Mouse (Mus musculus): ENCODE measurements around the gene Actr2. TPM values are rescaled to one million over a fixed set of nuclear protein-coding genes. Genes with fewer than 3 reads are reported as not detected.
"Not testable (repeated sequence)": the region's sequence is repeated elsewhere in the genome, so short reads cannot be mapped to it uniquely, and the experiment has no call there.

Gene Actr2
- polyA plus RNA-seq, 2 experiments, result 30.3 to 31.0 TPM

GRCm38 (mm10) chr11:20033541-20034160 lies 79.1 kb downstream of the Actr2 start:
- Histone ChIP-seq H3K4me2 (ENCODE audit: low read depth) (no peak overlapping the region), H3K36me3 (replicated peaks; ENCODE audit: control insufficient read depth, insufficient read depth, low read depth) (no peaks in the 10 kb centered on the region), H3K27me3 (ENCODE audit: control insufficient read depth, insufficient read depth, low read length) (no peaks in the 10 kb centered on the region), H3K4me1 (replicated peaks; ENCODE audit: control insufficient read depth in 2 of 2, insufficient read depth in 2 of 2, low read length in 1 of 2) (peaks cover 0 to 8% of the 10 kb centered on the region in 2 experiments; a peak in 3 of 4 replicates), H3K9me3 (ENCODE audit: control insufficient read depth, low read length) (no peaks in the 10 kb centered on the region), H3K9ac (replicated peaks) (no peak overlapping the region), H3K27ac (no peak overlapping the region), H3K4me3 (ENCODE audit: insufficient read depth in 1 of 2, low read depth in 2 of 2, low read length in 2 of 2) (no peak overlapping the region)
- no peak for ATAC-seq (ENCODE audit: insufficient read depth)
- TF ChIP-seq EP300 (IDR thresholded peaks at IDR 0.05; ENCODE audit: low read depth) (no peak), CTCF (IDR thresholded peaks at IDR 0.05; ENCODE audit: low read depth) (no peak)
- WGBS (ENCODE audit: insufficient replicate concordance), result 40% methylated on average over 6 of the region's 6 CpGs
- DNase-seq (ENCODE audit: low read depth in 3 of 3, low spot score in 3 of 3), result no peak

GRCm38 (mm10) chr11:20031536-20031935 lies 81.2 kb downstream of the Actr2 start:
- TF ChIP-seq EP300 (IDR thresholded peaks at IDR 0.05; ENCODE audit: low read depth) (no peak), CTCF (IDR thresholded peaks at IDR 0.05; ENCODE audit: low read depth) (peak; percentile 86)
- Histone ChIP-seq H3K4me3 (ENCODE audit: insufficient read depth in 1 of 2, low read depth in 2 of 2, low read length in 2 of 2) (no peak overlapping the region), H3K9me3 (ENCODE audit: control insufficient read depth, low read length) (no peaks in the 10 kb centered on the region), H3K4me2 (ENCODE audit: low read depth) (no peak overlapping the region), H3K27me3 (ENCODE audit: control insufficient read depth, insufficient read depth, low read length) (no peaks in the 10 kb centered on the region), H3K9ac (replicated peaks) (no peak overlapping the region), H3K36me3 (replicated peaks; ENCODE audit: control insufficient read depth, insufficient read depth, low read depth) (no peaks in the 10 kb centered on the region), H3K4me1 (replicated peaks; ENCODE audit: control insufficient read depth in 2 of 2, insufficient read depth in 2 of 2, low read length in 1 of 2) (peaks cover 0 to 10% of the 10 kb centered on the region in 2 experiments; a peak in 3 of 4 replicates), H3K27ac (no peak overlapping the region)
- DNase-seq (ENCODE audit: low read depth in 3 of 3, low spot score in 3 of 3), result peak; percentile 49 to 57 (median 49)
- no peak for ATAC-seq (ENCODE audit: insufficient read depth)
- 29% methylated on average over 8 of the region's 8 CpGs for WGBS (ENCODE audit: insufficient replicate concordance)

GRCm38 (mm10) chr11:20030973-20031372 lies 81.7 kb downstream of the Actr2 start:
- not testable (repeated sequence) for H3K9me3 ChIP-seq (ENCODE audit: control insufficient read depth, low read length); DNase-seq (ENCODE audit: low read depth in 3 of 3, low spot score in 3 of 3); H3K27ac ChIP-seq; H3K4me2 ChIP-seq (ENCODE audit: low read depth); H3K36me3 ChIP-seq (replicated peaks; ENCODE audit: control insufficient read depth, insufficient read depth, low read depth); H3K4me3 ChIP-seq (ENCODE audit: insufficient read depth in 1 of 2, low read depth in 2 of 2, low read length in 2 of 2); H3K27me3 ChIP-seq (ENCODE audit: control insufficient read depth, insufficient read depth, low read length); ATAC-seq (ENCODE audit: insufficient read depth); H3K9ac ChIP-seq (replicated peaks)
- H3K4me1 ChIP-seq (replicated peaks; ENCODE audit: control insufficient read depth in 2 of 2, insufficient read depth in 2 of 2, low read length in 1 of 2), result peaks cover 0 to 10% of the 10 kb centered on the region in 2 experiments; a peak in 3 of 4 replicates
- 84% methylated on average over 5 of the region's 5 CpGs for WGBS (ENCODE audit: insufficient replicate concordance)

GRCm38 (mm10) chr11:20029014-20029413 lies 83.7 kb downstream of the Actr2 start:
- no peak overlapping the region for H3K4me2 ChIP-seq (ENCODE audit: low read depth)
- H3K27ac ChIP-seq, result no peak overlapping the region
- TF ChIP-seq EP300 (IDR thresholded peaks at IDR 0.05; ENCODE audit: low read depth), result peak; percentile 19; the same call in 1 of the 2 replicates
- no peak for TF ChIP-seq CTCF (IDR thresholded peaks at IDR 0.05; ENCODE audit: low read depth)
- ATAC-seq (ENCODE audit: insufficient read depth) (peak; percentile 69; the same call in 1 of the 2 replicates), DNase-seq (ENCODE audit: low read depth in 3 of 3, low spot score in 3 of 3) (peak in 1 of 3 experiments; percentile 46)
- no peak overlapping the region for H3K9ac ChIP-seq (replicated peaks)
- H3K36me3 ChIP-seq (replicated peaks; ENCODE audit: control insufficient read depth, insufficient read depth, low read depth), result no peaks in the 10 kb centered on the region; the same call in 1 of the 2 replicates
- H3K4me1 ChIP-seq (replicated peaks; ENCODE audit: control insufficient read depth in 2 of 2, insufficient read depth in 2 of 2, low read length in 1 of 2), result peaks cover 0 to 9% of the 10 kb centered on the region in 2 experiments; a peak in 1 of 4 replicates
- no peaks in the 10 kb centered on the region for H3K9me3 ChIP-seq (ENCODE audit: control insufficient read depth, low read length)
- H3K4me3 ChIP-seq (ENCODE audit: insufficient read depth in 1 of 2, low read depth in 2 of 2, low read length in 2 of 2), result no peak overlapping the region
- WGBS (ENCODE audit: insufficient replicate concordance), result 46% methylated on average over 4 of the region's 4 CpGs
- H3K27me3 ChIP-seq (ENCODE audit: control insufficient read depth, insufficient read depth, low read length), result no peaks in the 10 kb centered on the region

- no peak for ATAC-seq (ENCODE audit: insufficient read depth)
- 82% methylated on average over 6 of the region's 6 CpGs for WGBS (ENCODE audit: insufficient replicate concordance)
- Histone ChIP-seq H3K4me1 (replicated peaks; ENCODE audit: control insufficient read depth in 2 of 2, insufficient read depth in 2 of 2, low read length in 1 of 2) (peaks cover 0 to 11% of the 10 kb centered on the region in 2 experiments; a peak in 2 of 4 replicates), H3K27ac (no peak overlapping the region), H3K36me3 (replicated peaks; ENCODE audit: control insufficient read depth, insufficient read depth, low read depth) (no peaks in the 10 kb centered on the region; the same call in 1 of the 2 replicates), H3K9me3 (ENCODE audit: control insufficient read depth, low read length) (no peaks in the 10 kb centered on the region), H3K27me3 (ENCODE audit: control insufficient read depth, insufficient read depth, low read length) (no peaks in the 10 kb centered on the region), H3K4me3 (ENCODE audit: insufficient read depth in 1 of 2, low read depth in 2 of 2, low read length in 2 of 2) (no peak overlapping the region), H3K4me2 (ENCODE audit: low read depth) (no peak overlapping the region), H3K9ac (replicated peaks) (no peak overlapping the region)
- DNase-seq (ENCODE audit: low read depth in 3 of 3, low spot score in 3 of 3), result no peak
- TF ChIP-seq EP300 (IDR thresholded peaks at IDR 0.05; ENCODE audit: low read depth) (no peak), CTCF (IDR thresholded peaks at IDR 0.05; ENCODE audit: low read depth) (no peak)
Measured at GRCm38 (mm10) chr11:20028396-20028795, 84.3 kb downstream of the Actr2 start.

All from liver, embryonic 14.5 days (tissue).